Mouse (Mus musculus): ENCODE measurements around the gene Haus5.

GRCm38 (mm10) chr7:30615049-30615760 lies 49.6 kb downstream of the Haus5 start:
- TF ChIP-seq CTCF (IDR thresholded peaks at IDR 0.05; ENCODE audit: borderline replicate concordance, insufficient read depth, low read depth, low read length): no peak
- TF ChIP-seq POLR2A (IDR thresholded peaks at IDR 0.05; ENCODE audit: borderline replicate concordance, insufficient read depth, low read length): no peak

Measured in cerebellum, adult 2 months (tissue).